Mouse (Mus musculus): ENCODE results near the gene Gm21852.
"Not testable (repeated sequence)": the region's sequence is repeated elsewhere in the genome, so short reads cannot be mapped to it uniquely, and the experiment has no call there.

The Gm21852 gene

DNA sequence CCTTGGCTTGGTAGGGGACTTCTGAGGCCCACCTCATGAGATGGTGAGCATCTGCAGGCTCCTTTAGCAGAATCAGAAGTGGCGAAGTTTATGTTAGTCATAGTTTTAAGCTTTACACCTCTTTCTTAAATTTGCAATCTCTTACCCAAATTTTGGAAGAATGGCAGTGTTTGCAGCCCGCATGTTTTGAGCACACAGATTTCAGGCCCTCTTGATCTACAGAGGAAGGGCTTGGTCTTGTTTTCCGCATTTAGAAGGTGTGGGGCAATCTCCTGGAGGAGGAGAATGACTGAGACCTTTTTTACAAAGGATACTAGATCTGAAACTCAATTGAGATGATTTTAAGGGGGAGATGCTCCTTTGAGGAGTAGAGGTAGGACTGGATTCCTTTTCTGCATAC lies at the start of gene Gm21852:
Gene Gm21852, minus strand, starts transcription at position 101 of the 400 bp plus-strand sequence.
- not testable (repeated sequence) for DNase-seq (ENCODE audit: extremely low spot score, low read depth, low spot score)
